Mouse (Mus musculus) mesoderm, embryonic 11.5 days (tissue): ENCODE measurements around the gene Mboat2.
A peak's percentile ranks its signal among the peaks of the same experiment; 100 is the strongest.

Source experiments
- DNase-seq: peaks from one replicate; pipeline ENCODE4 v3.0.0-alpha.2; 2012; ENCODE audit warnings: low read depth, low spot score

The Mboat2 gene

DNA sequence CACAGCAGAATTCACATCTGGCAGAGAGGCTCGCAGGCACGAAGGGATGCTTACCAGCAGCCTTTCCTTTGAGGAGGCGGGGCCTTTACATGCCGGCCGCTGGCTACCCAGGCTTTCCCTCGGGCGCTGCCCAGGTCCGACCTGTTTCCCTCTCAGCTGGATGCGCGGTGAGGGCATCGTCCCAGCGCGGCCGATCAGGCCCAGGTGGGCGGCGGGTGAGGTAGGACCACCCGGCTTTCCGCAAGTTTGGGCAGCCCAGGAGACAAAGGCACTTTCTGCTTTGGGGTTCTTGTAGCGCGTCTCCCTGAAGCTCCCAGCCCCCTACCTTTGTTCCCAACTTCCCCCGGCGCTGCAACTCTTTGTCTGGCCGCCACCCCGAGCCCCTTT is at the start of gene Mboat2:
Gene Mboat2 (plus strand): TSS at position 114 of the 387 bp plus-strand sequence.
- DNase-seq: peak; percentile 82

DNA sequence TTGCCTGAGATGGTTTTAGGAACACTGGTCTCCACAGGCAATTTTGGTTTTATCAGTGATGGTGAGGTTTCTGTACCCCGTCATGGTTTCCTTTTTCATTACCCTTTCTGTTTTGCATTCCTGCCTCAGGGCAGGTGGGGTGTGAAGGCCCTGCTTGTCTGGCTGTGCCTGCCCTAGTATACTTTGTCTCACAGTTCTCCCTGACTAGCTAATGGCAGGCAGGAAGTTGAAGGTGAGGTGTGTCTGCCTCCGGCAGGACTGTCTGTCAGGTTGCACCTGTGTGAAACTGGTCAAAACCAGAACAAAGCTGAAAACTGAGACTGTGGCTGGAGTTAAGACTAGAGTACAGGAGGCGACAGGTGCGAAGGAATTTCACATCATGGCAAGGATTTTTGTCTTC is 46.9 kb upstream of the Mboat2 start:
- no peak for DNase-seq

DNA sequence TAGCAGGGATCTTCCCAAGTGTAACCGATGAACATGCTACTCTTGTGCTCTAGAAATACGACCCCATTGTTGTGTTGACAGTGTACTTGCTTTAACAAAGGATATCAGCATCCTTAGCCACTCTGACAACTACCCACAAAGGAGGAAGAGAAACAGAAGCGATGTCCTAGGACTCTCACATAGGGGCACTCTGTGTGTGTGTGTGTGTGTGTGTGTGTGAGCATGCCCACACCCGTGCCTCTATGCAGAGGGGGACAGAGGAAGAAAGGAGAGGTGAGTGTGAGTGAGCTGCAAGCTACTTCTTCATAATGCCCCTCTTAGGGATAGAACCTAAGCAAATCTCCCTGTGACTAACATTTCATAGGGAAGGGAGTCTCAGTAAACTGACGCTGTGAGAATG is 44.8 kb upstream of the Mboat2 start:
- no peak for DNase-seq

DNA sequence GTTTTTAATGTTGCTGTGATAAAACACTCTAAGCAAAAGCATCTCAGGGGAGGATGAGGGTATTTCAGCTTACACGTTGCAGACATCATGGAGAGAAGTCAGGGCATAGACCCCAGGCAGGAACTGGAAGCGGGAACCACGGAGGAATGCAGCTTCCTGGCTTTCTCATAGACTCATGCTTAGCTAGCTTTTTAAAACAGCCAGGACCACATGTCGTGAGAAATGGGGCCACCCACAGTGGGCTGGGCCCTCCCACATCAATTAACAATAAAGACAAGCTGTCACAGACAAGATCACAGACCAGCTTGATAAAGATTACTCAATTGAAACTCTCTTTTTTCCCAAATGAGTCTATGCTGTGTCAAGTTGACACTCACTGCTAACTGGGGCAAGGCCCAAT is 44.4 kb upstream of the Mboat2 start:
- DNase-seq: no peak

DNA sequence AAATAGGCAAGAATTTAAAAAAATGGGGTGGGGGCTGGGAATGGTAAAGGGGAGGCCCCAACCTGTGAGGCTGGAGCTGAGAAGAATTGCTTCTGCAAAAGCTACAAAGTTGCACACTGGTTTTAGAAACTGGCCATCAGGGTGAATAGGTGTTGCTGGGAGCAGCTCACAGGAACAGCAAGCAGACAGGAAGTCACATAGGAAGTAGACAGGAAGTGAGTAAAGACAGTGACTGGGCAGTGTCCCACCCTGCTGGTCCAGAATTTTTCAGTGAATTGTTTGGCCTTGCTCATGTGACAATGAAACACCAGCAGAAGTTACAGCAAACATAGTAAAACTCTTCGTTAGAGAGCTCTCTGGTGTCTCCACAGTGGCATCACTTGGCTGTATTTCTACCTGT is 41.0 kb upstream of the Mboat2 start:
- no peak for DNase-seq

DNA sequence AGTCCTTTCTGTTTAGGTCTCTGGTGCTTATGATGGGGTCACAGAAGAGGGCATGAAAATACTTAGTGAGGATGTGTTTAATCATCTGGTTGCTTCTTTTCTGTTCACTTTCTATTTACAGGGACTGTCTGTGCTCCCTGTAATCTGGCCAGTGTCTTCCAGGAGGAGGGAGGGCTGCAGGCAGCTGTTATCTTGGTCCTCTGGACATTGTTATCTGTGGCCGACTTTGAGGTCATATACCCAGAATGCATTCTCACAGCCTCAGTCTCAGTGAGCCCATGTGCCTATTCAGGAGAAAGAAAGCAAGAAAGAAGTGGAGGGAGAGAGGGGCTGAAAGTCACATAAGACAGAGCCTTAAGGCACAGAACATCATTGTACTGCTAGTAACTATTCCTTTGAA is 19.4 kb upstream of the Mboat2 start:
- no peak for DNase-seq

DNA sequence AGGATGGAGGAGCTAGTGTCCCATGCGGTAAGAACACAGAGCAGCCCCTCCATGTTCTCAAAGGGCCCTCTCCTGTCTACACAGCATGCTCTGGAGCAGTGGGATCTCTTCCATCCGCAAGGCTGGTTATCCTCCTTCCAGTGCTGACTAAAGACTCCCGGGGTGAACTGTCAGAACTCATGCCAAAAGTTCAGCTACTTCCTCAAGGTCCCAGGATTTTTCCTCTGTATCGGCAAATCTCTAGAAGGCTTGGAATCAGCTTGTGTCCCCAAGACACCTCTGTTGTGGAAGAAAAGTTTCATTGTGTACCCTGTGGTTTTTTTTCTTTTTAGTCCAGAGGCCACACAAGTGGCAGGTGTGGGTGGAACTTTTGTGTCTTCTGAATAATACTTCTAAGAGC is 18.8 kb upstream of the Mboat2 start:
- DNase-seq: no peak

DNA sequence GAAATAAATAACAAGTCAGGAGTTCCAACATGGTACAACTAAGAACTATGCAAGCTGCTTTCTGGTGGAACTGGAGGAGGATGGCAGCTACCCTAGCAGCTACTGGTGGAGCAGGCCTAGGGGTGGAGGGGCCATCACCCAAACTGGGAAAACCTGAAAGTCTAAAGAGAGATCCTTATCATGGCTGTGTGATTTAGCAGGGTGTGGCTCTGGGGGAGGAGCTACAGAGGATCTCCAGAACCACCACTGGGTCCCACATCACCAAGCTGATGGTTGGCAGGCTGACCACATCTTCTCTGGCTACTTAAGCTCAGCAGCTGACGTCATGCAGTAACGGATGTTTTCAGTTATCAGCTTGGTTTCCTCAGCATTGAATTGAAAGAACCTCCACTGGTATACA is 7.8 kb upstream of the Mboat2 start:
- no peak for DNase-seq

DNA sequence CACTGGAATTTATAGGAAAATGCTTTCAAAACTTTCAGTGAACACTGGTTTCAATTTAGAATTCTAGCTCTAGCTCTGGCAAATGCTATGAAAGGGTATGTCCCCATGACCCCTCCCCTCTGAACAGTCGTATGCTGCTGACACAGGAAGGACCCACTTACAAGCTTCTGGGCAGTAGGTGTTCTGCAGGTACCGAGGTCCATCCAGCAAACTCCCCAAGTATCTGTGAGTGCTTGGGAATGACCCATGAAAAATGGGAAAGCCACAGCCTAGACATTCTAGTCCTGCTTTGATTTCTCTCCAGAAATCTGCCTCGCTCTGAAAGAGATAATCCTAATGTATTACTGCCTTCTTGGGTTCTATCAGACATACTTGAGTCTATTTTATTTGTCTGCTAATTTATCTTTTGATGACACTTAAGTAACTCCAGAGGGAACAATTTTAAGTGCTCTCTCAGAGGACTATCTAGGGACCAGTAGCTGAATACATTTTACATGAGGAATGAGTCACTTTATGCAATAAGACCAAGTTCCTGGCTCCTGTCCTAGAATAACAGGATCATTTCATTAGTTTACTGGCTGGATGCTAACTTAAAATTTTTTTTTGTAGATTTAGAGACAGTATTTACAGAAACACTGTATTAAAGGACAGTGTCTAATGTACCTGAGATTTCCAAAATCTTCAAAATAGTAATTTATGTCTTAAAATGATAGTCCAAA is 6.9 kb upstream of the Mboat2 start:
- no peak for DNase-seq

DNA sequence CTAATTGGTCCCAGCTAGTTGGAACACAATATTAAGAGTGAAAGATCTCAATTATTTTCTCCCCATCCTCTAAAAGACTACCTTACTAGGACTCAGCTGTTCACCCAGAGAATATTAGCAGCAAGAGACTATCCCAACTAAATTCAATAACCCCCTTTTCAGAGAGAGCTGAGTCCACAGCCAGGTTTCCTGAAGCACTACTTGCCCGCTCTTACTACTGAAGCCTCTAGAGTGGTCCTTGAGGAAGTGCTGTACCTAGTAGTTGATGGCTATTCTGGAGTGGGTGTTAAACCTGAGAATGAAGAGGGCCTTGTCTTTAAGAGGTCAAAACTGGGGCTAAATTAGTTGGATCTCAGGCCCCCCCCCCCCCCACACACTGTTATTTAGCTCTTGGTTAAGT is 593 bp upstream of the Mboat2 start:
- no peak for DNase-seq

DNA sequence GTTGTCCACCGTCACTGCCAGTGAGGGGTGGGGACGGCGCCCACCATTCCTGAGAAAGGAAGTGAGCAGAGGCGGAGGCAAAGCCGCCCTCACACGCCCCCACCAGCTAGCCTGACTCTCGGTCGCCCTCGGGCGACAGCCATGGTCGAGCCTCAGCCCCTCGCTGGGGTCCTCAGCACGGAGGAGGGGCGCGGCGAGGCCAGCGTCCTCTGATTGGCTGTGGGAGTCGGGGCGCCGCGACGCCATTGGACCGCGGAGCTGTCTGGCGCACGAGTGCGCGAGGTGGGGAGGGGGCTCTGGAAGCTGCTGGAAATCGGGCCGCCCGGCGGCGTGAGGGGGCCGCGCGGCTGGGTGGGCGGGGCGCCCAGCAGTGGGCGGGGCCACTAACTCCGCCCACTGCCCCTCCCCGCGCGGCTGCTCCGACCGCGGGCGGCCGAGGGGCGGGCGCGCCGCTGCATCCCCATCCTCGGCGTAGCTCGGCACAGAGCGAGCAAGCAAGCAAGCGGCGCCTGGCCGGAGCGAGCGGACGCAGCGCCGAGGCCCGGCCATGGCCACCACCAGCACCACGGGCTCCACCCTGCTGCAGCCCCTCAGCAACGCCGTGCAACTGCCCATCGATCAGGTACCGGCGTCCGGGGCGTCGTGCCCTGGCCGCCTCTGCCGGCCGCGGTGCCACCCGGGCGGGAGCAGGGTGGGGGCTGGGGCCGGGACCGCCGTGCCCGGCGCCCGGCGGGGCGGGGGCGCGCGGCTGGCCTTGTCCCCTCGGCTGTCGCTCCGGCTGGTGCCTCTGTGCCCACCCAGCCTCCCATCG is 679 bp downstream of the Mboat2 start:
- peak; percentile 99 for DNase-seq

DNA sequence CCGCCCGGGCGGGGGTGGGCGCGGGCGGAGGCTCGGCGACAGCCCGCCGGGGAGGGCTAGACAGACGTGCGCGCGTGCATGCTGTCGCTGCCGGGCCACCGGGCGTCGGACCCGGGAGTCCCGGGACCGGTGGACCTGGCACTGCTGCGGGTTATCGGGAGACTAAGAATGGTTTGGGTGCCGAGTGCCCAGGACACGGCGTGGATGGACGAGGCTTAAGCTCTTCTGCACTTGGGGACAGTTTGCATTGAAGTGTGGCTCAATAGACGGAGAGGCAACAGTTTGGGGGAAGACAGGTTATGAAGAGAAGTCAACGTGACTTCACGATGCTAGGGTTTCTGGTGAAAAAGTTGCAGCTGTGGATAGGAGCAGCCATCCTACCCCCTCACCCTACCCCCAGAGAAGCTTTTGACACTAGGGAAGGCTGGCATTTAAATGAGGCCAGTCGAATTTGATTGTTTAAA is 1.3 kb downstream of the Mboat2 start:
- DNase-seq: no peak

DNA sequence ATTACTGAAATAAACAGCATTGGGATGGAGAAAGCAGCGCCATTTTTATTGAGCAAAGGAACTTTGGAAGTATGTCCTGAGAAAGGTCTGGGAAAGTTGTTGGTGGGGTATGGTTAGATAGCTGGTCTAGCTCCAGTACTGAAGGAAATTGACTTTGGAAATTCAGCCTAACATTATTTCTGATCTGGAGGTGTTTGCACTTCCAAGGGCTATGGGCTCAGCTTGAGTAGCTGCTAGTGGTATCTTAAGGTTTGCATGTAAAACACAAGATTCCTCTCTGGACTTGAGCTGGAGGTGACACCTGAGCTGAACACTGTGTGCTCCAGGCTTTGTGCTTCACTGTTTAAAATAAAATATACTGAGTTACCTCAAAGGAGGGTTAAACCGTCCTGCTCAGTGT is 1.8 kb downstream of the Mboat2 start:
- no peak for DNase-seq

DNA sequence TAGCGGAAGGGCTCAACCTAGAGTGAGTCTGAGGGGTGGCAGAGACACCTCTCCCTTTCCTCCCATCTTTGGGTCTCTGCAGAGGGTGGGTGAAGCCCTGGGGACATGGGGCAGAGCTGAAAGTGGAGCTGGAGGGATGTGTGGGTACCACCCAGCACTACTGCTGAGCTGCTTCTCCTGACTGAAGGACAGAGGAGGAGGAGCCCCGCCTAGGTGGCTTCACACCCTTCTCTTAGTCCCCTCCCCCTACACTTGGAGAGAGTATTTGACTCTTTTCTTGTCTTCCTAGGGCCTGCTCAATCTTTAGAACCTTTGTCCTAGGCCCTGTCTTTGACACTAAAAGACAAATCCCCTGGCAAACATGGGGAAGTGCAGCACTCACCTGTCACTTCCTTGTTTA is 7.3 kb downstream of the Mboat2 start:
- no peak for DNase-seq

DNA sequence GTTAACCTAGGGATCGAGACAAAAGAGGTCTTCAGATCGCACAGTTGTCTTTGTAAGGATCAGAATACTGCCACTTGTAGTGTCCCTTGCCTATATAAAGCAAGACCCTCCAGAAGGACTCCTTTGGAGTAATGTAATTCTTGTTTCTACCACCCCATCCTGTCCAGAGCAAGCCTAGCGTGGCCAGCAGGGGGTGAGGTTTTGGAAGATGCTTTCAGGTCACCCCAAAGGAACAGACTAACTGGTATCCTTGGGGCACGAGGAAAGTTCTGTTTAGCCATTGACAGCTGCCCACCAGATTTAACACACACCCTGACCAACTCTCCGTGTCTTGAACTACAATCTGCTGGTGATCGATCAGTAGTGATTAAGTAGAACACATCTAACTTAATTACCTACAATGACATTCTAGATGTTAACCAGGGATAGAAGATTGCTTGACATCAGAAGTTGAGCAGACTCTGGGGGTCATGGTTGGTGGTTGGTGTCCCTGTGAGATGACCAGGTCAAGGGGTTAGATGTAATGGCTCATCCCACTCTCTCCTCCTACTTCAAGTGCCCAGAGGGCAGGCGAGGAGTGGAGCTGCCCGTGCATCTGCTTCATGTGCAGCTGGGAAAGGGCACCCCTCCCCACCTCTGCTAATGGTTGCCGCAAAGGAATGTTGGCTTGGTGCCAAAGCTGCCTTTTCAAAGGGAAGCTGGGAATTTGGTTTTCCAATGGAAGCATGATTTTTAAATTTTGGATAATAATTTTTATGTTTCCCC is 10.6 kb downstream of the Mboat2 start:
- peak; percentile 82 for DNase-seq

DNA sequence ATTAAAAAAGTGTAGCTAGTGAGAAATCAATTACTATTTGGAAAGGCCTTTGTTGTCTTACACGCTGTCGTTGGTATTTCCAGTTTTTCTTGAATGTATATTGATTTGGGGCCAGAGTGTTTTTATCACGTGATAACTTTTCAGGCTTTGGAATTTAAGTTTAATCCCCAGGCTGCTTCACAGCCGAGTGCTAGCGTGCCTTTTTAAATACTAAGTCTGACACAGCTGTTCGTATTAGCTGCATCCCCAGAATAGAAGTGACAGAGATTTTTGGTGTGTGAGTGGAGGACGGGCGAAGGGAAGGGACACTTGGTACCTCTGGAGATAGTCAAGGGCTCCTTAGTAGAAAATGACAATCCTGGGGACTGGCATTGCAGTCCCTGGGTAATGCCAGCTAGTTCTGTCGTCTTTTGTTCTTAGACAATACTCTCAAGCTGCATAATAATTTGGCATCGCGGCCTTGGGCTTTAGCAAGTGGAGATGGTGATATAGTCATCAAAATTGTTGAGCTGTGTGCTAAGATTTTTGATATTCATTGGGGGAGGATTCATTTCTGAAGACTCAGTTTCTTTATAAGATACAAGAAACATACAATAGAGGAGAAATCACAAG is 11.7 kb downstream of the Mboat2 start:
- no peak for DNase-seq

DNA sequence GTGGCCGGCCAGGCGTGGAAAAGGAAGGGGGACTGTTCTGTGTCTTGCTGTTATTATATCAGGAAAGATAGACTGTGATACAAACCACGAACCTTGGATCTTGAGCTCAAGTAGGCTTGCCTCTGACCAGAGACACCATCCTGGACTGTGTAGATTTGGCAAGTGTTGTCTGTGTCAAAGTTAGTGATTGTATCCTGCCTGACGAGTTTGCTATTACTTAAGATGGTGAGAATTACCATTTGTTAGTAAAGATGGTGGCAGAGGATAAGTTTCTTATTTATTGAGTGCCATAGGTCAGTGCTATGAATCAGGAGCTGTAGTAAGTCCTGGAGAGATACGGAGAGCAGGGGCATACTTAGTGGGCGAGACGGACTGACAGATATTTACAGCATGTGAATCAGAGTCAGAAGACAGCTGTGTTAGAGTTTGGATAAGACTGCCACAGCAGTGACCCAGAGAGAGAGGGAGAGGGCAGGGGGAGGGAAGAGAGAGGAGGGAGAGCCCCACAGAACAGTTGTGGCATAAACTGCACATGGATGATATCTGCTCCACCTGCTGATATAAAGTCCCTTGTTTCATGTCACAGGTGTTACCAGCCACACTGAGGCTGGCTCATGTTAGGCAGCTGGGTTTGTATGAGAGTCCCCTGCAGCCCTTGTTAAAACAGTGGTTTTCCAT is 12.9 kb downstream of the Mboat2 start:
- no peak for DNase-seq

DNA sequence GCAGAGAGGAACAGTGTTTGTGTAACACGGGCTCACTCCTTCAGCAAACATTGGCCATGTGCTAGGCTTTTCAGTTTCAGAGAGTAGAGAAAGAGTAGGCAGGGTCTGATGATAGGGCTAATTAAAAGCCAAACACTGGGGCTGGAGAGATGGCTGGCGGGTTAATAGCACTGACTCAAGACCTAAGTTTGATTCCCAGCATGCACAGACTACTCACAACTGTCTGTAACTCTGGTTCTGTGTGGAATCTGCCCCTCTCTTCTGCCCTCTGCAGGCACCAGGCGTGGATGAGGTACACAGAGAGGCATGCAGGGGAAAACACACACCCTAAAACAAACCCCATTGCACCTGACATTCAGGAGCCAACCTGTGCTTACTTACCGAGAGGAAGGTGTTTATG is 14.7 kb downstream of the Mboat2 start:
- DNase-seq: no peak

DNA sequence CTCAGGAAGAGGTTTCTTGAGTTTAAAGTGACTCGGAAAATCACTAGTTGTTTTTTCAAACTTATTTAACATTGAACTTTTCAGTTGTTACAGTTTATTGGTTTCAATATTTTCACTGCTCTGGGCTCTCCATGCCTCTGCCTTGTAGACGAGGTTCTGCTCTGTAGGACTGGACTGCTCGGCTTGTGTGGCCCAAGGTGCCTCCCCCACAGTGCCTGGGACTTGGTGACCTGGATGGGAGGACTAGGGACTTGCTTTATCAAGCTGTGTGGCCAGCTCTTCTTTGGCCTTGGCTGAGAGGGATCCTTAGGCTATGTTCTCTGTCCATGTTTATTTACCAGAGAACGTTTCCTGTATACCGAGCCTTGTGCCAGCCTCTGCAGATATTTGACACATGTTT is 17.4 kb downstream of the Mboat2 start:
- no peak for DNase-seq

DNA sequence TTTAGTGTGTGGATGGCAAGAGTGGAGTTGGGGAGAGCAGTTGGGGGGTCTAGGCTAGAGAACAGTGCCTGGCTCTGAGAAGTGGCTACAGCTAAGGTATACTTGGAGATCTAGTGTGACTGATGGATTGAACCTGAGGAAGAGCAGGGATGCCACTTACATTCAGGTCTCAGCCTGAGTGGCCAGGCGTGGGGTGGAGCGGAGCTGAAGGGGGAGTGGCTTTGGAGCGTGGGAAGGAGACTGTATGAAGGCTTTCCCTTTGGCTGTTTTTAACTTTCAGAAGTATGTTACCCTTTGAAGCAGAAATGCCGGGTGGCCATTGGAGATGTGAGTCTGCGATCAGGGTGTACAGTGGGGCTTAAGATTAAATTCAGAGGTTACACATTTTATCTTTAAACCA is 26.7 kb downstream of the Mboat2 start:
- DNase-seq: no peak

DNA sequence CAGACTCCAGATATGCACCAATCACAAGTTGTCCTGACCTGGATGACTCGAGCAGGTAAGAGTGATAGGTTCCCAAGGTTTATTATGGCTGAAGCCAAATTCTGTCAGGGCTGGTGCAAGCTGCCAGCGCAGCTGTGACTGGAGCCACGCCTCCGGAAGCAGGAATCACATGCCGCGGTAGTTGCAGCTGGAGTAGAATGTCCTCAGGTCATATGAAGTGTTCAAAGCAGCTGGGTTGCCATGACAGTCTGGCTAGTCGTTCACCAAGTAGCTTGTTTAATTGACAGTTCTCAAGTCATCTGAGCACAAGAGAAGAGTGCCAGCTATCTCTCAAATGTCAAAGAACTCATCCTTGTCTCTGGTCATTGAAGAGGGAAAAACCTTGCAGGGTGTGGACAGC is 28.7 kb downstream of the Mboat2 start:
- DNase-seq: peak; percentile 16
